Mouse (Mus musculus): ENCODE data around the gene Glud1. TPM values are rescaled to one million over a fixed set of nuclear protein-coding genes. Genes with fewer than 3 reads are reported as not detected.

Glud1 gene
- polyA plus RNA-seq (2012; fragmentation: generic; extraction: Trizol): 136 TPM
- long read RNA-seq, experiment 1, transcript Glud1-201 (13 exons, 3,390 nt): major isoform, 82 of 109 reads
- long read RNA-seq, experiment 1, partial matches to known transcripts: 18 of 109 reads
- long read RNA-seq, experiment 1, other reads (novel, unspliced or antisense): 9 of 109 reads
- long read RNA-seq, experiment 2, transcript Glud1-201 (13 exons, 3,390 nt): major isoform, 845 of 896 reads
- long read RNA-seq, experiment 2, partial matches to known transcripts: 11 of 896 reads
- long read RNA-seq, experiment 2, other reads (novel, unspliced or antisense): 40 of 896 reads

GRCm38 (mm10) chr14:34310234-34310965 lies at the start of gene Glud1, which contains the start of gene Shld2:
TSS of gene Glud1 (plus strand) at chr14:34310727.
TSS of gene Shld2 (minus strand) at chr14:34310493.
- H3K4me3 ChIP-seq (ENCODE audit: insufficient read depth, poor library complexity, severe bottlenecking): peak within 1 kb of the TSS; percentile 64
- peak within 1 kb of the TSS; percentile 83 for H3ac ChIP-seq (ENCODE audit: control insufficient read depth, insufficient read length, low read depth)
- H3K79me3 ChIP-seq (ENCODE audit: low read depth): peaks cover 42% of the 10 kb centered on the region
- H3K79me2 ChIP-seq (ENCODE audit: control insufficient read depth, insufficient read depth): peaks cover 51% of the 10 kb centered on the region
- TF ChIP-seq MYOD1 (IDR thresholded peaks at IDR 0.05; ENCODE audit: control insufficient read depth, insufficient read length, low read depth): no peak
- TF ChIP-seq MAX (IDR thresholded peaks at IDR 0.05): peak; percentile 83
- peaks cover 13% of the 10 kb centered on the region for H3K36me3 ChIP-seq (ENCODE audit: control insufficient read depth, insufficient read depth)
- no peaks in the 10 kb centered on the region for H3K27me3 ChIP-seq (ENCODE audit: control insufficient read depth, insufficient read depth, insufficient read length)

- Histone ChIP-seq H3ac (ENCODE audit: control insufficient read depth, insufficient read length, low read depth) (no peak overlapping the region), H3K79me3 (ENCODE audit: low read depth) (no peaks in the 10 kb centered on the region), H3K79me2 (ENCODE audit: control insufficient read depth, insufficient read depth) (no peaks in the 10 kb centered on the region), H3K27me3 (ENCODE audit: control insufficient read depth, insufficient read depth, insufficient read length) (no peaks in the 10 kb centered on the region), H3K4me3 (ENCODE audit: insufficient read depth, poor library complexity, severe bottlenecking) (no peak overlapping the region), H3K36me3 (ENCODE audit: control insufficient read depth, insufficient read depth) (peaks cover 6% of the 10 kb centered on the region)
- TF ChIP-seq MYOG (IDR thresholded peaks at IDR 0.05; ENCODE audit: control insufficient read depth, extremely low read depth, insufficient read length): no peak
- TF ChIP-seq MAX (IDR thresholded peaks at IDR 0.05): no peak
- TF ChIP-seq CEBPB (IDR thresholded peaks at IDR 0.05; ENCODE audit: low read depth): no peak
- TF ChIP-seq MYOD1 (IDR thresholded peaks at IDR 0.05; ENCODE audit: control insufficient read depth, insufficient read length, low read depth): no peak
- no peak for TF ChIP-seq USF1 (IDR thresholded peaks at IDR 0.05; ENCODE audit: low read depth)
- no peak for TF ChIP-seq CTCF (IDR thresholded peaks at IDR 0.05; ENCODE audit: control insufficient read depth, insufficient read depth, insufficient read length)
- TF ChIP-seq FOSL1 (IDR thresholded peaks at IDR 0.05; ENCODE audit: insufficient read depth, low read length, poor library complexity, severe bottlenecking): no peak
These were observed 42.5 kb upstream of the Glud1 start for GRCm38 (mm10) chr14:34268046-34268445.

- Histone ChIP-seq H3K79me2 (ENCODE audit: control insufficient read depth, insufficient read depth) (no peaks in the 10 kb centered on the region), H3K27me3 (ENCODE audit: control insufficient read depth, insufficient read depth, insufficient read length) (no peaks in the 10 kb centered on the region), H3K36me3 (ENCODE audit: control insufficient read depth, insufficient read depth) (no peaks in the 10 kb centered on the region), H3K79me3 (ENCODE audit: low read depth) (no peaks in the 10 kb centered on the region), H3ac (ENCODE audit: control insufficient read depth, insufficient read length, low read depth) (no peak overlapping the region), H3K4me3 (ENCODE audit: insufficient read depth, poor library complexity, severe bottlenecking) (no peak overlapping the region)
- TF ChIP-seq MAX (IDR thresholded peaks at IDR 0.05): no peak
- TF ChIP-seq USF1 (IDR thresholded peaks at IDR 0.05; ENCODE audit: low read depth): no peak
- TF ChIP-seq MYOD1 (IDR thresholded peaks at IDR 0.05; ENCODE audit: control insufficient read depth, insufficient read length, low read depth): no peak
- TF ChIP-seq MYOG (IDR thresholded peaks at IDR 0.05; ENCODE audit: control insufficient read depth, extremely low read depth, insufficient read length): no peak
- no peak for TF ChIP-seq CEBPB (IDR thresholded peaks at IDR 0.05; ENCODE audit: low read depth)
- no peak for TF ChIP-seq FOSL1 (IDR thresholded peaks at IDR 0.05; ENCODE audit: insufficient read depth, low read length, poor library complexity, severe bottlenecking)
- no peak for TF ChIP-seq CTCF (IDR thresholded peaks at IDR 0.05; ENCODE audit: control insufficient read depth, insufficient read depth, insufficient read length)
These were observed 37.2 kb upstream of the Glud1 start for GRCm38 (mm10) chr14:34273280-34273679.

- Histone ChIP-seq H3K4me3 (ENCODE audit: insufficient read depth, poor library complexity, severe bottlenecking) (no peak overlapping the region), H3K36me3 (ENCODE audit: control insufficient read depth, insufficient read depth) (no peaks in the 10 kb centered on the region), H3K27me3 (ENCODE audit: control insufficient read depth, insufficient read depth, insufficient read length) (no peaks in the 10 kb centered on the region), H3K79me3 (ENCODE audit: low read depth) (no peaks in the 10 kb centered on the region), H3K79me2 (ENCODE audit: control insufficient read depth, insufficient read depth) (no peaks in the 10 kb centered on the region), H3ac (ENCODE audit: control insufficient read depth, insufficient read length, low read depth) (no peak overlapping the region)
- TF ChIP-seq MAX (IDR thresholded peaks at IDR 0.05): no peak
- no peak for TF ChIP-seq MYOG (IDR thresholded peaks at IDR 0.05; ENCODE audit: control insufficient read depth, extremely low read depth, insufficient read length)
- TF ChIP-seq CTCF (IDR thresholded peaks at IDR 0.05; ENCODE audit: control insufficient read depth, insufficient read depth, insufficient read length): no peak
- TF ChIP-seq USF1 (IDR thresholded peaks at IDR 0.05; ENCODE audit: low read depth): no peak
- TF ChIP-seq FOSL1 (IDR thresholded peaks at IDR 0.05; ENCODE audit: insufficient read depth, low read length, poor library complexity, severe bottlenecking): no peak
- TF ChIP-seq MYOD1 (IDR thresholded peaks at IDR 0.05; ENCODE audit: control insufficient read depth, insufficient read length, low read depth): no peak
- no peak for TF ChIP-seq CEBPB (IDR thresholded peaks at IDR 0.05; ENCODE audit: low read depth)
These were observed 36.4 kb upstream of the Glud1 start for GRCm38 (mm10) chr14:34274141-34274540.

DNA sequence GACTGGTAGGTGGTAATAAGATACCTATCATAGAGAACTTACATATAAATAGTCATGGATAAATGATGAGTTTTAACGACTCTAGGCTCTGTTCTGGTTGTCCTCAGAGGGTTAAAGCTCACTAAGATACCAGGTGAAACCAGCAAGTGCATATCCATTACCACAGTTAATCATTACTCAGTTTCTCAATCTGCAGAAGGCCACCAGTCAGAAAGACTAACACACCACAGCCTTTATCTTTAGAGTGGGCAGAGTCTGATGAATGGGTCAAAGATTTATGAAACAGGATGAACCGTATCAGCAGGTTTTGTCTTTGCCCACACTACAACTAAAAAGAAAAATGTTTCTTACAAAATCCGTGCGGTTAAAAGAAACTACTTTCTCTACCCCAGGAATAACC lies 35.3 kb upstream of the Glud1 start:
- Histone ChIP-seq H3K79me3 (ENCODE audit: low read depth) (no peaks in the 10 kb centered on the region), H3K27me3 (ENCODE audit: control insufficient read depth, insufficient read depth, insufficient read length) (no peaks in the 10 kb centered on the region), H3K36me3 (ENCODE audit: control insufficient read depth, insufficient read depth) (no peaks in the 10 kb centered on the region), H3ac (ENCODE audit: control insufficient read depth, insufficient read length, low read depth) (no peak overlapping the region), H3K79me2 (ENCODE audit: control insufficient read depth, insufficient read depth) (no peaks in the 10 kb centered on the region), H3K4me3 (ENCODE audit: insufficient read depth, poor library complexity, severe bottlenecking) (no peak overlapping the region)
- TF ChIP-seq FOSL1 (IDR thresholded peaks at IDR 0.05; ENCODE audit: insufficient read depth, low read length, poor library complexity, severe bottlenecking) (no peak), CEBPB (IDR thresholded peaks at IDR 0.05; ENCODE audit: low read depth) (no peak), MYOD1 (IDR thresholded peaks at IDR 0.05; ENCODE audit: control insufficient read depth, insufficient read length, low read depth) (no peak)
